Mouse (Mus musculus) bone marrow, adult 2 months (tissue): ENCODE measurements around the gene Vnn3.

Experiments used
- CTCF ChIP-seq: fragments of 200-500 bp; IDR thresholded peaks from 2 replicates; pipeline ENCODE4 v1.5.1; 2011; ENCODE audit warnings: low read length, control low read depth; ENCODE audit not compliant: control insufficient read depth, insufficient read depth
- POLR2A ChIP-seq: fragments of 200-500 bp; IDR thresholded peaks from 2 replicates; pipeline ENCODE4 v1.6.1; 2011; ENCODE audit warnings: low read depth, mild to moderate bottlenecking, control low read depth, low read length, borderline replicate concordance; ENCODE audit not compliant: control insufficient read depth

DNA sequence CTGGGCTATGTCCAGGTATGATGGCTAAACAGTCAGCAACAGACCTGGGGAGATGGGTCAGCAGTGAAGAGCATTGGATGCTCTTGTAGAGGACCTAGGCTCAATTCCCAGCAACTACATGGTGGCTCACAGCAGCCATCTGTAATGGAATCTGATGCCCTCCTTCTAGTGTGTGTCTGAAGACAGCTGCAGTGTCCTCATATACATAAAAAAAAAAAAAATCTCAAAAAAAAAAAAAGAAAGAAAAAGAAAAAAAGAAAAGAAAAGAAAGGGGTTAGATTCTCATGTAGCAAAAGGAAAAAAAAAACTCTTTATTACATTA is 38.9 kb upstream of the Vnn3 start:
- TF ChIP-seq CTCF (no peak), POLR2A (no peak)
